Mouse (Mus musculus) forebrain, embryonic 11.5 days (tissue): ENCODE results near the gene Gm17374. TPM values are rescaled to one million over a fixed set of nuclear protein-coding genes. Genes with fewer than 3 reads are reported as not detected.
"Not testable (repeated sequence)": the region's sequence is repeated elsewhere in the genome, so short reads cannot be mapped to it uniquely, and the experiment has no call there.

ENCODE experiments used
- ATAC-seq: fragments of 200-750 bp; cut with Nextera tagmentation; replicated peaks from 2 replicates; pipeline ENCODE4 v1.8.0; 2017; ENCODE audit warnings: moderate TSS enrichment; ENCODE audit not compliant: low FRiP score
- DNase-seq: peaks from one replicate; pipeline ENCODE4 v3.0.0-alpha.2; 2017; ENCODE audit warnings: low spot score
- H3K27ac ChIP-seq: fragments of 300-500 bp; sonication (generic); 2 replicates; pipeline ENCODE4 v1.5.1; 2014; ENCODE audit warnings: low read depth, low read length
- H3K27me3 ChIP-seq: fragments of 300-500 bp; sonication (generic); 2 replicates; pipeline ENCODE4 v1.6.1; 2014; ENCODE audit warnings: mild to moderate bottlenecking, low read length, mixed read lengths; ENCODE audit not compliant: control insufficient read depth, insufficient read depth
- H3K36me3 ChIP-seq: fragments of 300-500 bp; sonication (generic); 2 replicates; pipeline ENCODE4 v1.6.1; 2014; ENCODE audit warnings: mild to moderate bottlenecking, low read length, moderate library complexity, mixed read lengths; ENCODE audit not compliant: control insufficient read depth, insufficient read depth
- H3K4me1 ChIP-seq: fragments of 300-500 bp; sonication (generic); replicated peaks from 2 replicates; pipeline ENCODE4 v1.6.1; 2014; ENCODE audit warnings: low read length, mixed read lengths; ENCODE audit not compliant: control insufficient read depth, insufficient read depth
- H3K4me2 ChIP-seq: fragments of 300-500 bp; sonication (generic); 2 replicates; pipeline ENCODE4 v1.6.1; 2014; ENCODE audit warnings: low read depth, mild to moderate bottlenecking, low read length, moderate library complexity, mixed read lengths; ENCODE audit not compliant: severe bottlenecking
- H3K4me3 ChIP-seq: fragments of 300-500 bp; sonication (generic); 2 replicates; pipeline ENCODE4 v1.5.1; 2014; ENCODE audit warnings: low read depth, low read length
- H3K9ac ChIP-seq: fragments of 300-500 bp; sonication (generic); 2 replicates; pipeline ENCODE4 v1.6.1; 2014; ENCODE audit warnings: low read length
- H3K9me3 ChIP-seq: fragments of 300-500 bp; sonication (generic); 2 replicates; pipeline ENCODE4 v1.6.1; 2016; ENCODE audit warnings: low read length, mixed read lengths; ENCODE audit not compliant: control insufficient read depth
- WGBS: fragments of 180-500 bp; shearing (Covaris S2); extraction: QIAGEN DNeasy Blood & Tissue Kit; methylation state at CpG from one replicate; pipeline ENCODE4 v1.1.7; 2014; 5-methylcytosine and 5-hydroxymethylcytosine counted together
- polyA plus RNA-seq: library from polyadenylated mRNA; unstranded; fragments of >200 nt; fragmentation: Nextera tagmentation; extraction: Ambion mirVana; gene quantifications from 2 replicates; pipeline ENCODE4 v1.2.1, GENCODE M21; 2014

Gm17374 gene
- not detected in 2 replicates for polyA plus RNA-seq

DNA sequence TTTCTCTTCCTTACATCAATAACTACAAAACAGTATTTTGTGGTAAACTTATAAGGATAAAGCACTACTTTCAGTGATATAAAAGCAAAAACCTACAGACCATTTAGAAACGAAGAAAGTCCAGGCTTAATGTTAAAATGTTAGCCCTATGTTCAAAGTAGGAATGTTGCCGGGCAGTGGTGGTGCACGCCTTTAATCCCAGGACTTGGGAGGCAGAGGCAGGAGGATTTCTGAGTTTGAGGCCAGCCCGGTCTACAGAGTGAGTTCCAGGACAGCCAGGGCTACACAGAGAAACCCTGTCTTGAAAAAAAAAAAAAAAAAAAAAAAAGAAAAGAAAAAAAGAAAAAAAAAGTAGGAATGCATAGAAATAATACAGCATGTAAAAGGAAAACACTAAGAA lies at the start of gene Gm17374:
Gene Gm17374 (plus strand): TSS at position 301 of the 400 bp plus-strand sequence.
- not testable (repeated sequence) for H3K36me3 ChIP-seq, H3K27ac ChIP-seq, DNase-seq, H3K4me3 ChIP-seq, H3K27me3 ChIP-seq, H3K9ac ChIP-seq, ATAC-seq, H3K4me1 ChIP-seq, H3K9me3 ChIP-seq, H3K4me2 ChIP-seq
- 90% methylated on average over 4 of the region's 4 CpGs for WGBS

DNA sequence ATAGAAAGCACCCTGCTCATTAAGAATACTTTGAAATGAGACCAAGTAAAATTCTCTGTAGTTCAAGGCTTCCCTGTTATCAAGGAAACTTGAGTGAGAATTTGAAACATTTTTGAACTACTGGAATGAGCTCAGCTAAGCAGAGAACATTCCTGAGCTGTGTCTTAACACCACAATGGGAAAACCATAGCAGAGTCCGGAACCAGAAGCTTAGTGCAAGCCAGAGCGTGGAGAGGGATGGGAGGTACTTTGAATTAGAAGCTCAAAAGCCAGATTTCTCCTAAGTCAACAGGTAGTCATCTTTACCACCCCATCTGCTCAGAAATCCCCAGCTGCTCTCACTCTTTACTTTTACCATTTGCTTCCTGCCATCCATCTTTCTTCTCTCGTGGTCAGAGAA lies 46.9 kb upstream of the Gm17374 start:
- Histone ChIP-seq H3K9ac (no peak overlapping the region), H3K4me2 (no peak overlapping the region), H3K27ac (no peak overlapping the region), H3K9me3 (no peaks in the 10 kb centered on the region), H3K36me3 (no peaks in the 10 kb centered on the region), H3K4me1 (no peaks in the 10 kb centered on the region), H3K27me3 (no peaks in the 10 kb centered on the region), H3K4me3 (no peak overlapping the region)
- WGBS: 82% methylated on average over 3 of the region's 3 CpGs
- ATAC-seq: no peak
- DNase-seq: no peak

DNA sequence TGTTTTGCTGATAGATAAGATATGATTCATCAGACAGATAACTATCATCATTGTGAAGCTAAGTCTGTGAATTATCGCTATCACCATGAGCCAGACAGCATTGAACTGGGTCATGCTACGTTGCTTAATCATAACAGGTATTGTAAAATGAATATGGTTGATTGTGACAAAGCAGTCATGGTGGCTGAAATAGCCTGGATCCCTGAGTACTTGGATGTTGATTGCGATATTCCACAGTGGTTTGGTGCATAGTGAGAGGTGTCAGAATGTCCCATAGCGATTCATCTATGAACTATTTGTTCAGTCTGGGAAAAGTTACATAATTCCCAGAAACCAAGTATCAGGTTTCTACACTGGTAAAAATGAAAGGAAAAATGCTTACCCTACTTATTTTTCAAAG lies 44.2 kb upstream of the Gm17374 start:
- no peak for ATAC-seq
- Histone ChIP-seq H3K27me3 (no peaks in the 10 kb centered on the region), H3K36me3 (no peaks in the 10 kb centered on the region), H3K4me1 (no peaks in the 10 kb centered on the region), H3K4me3 (no peak overlapping the region), H3K9me3 (no peaks in the 10 kb centered on the region), H3K27ac (no peak overlapping the region), H3K4me2 (no peak overlapping the region), H3K9ac (no peak overlapping the region)
- WGBS: 93% methylated on average over 4 of the region's 4 CpGs
- DNase-seq: no peak

DNA sequence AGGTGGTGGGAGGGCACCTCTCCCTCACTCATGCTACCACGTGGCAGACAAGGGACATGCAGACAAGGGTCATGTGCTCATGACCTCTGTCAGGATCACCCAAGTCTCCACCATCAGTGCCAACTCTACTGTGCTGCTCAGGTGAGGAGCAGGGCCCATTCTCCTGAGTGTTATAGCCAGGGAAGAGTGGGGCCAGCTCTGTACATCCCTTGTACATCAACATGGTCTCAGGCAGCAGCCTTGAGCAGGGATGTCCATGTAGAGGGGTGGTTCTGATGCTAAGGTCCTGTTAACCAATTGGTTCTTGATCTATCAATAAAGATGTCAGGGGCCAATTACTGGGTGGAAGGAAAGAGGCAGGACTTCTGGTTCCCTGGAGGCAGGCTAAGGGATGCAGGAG lies 42.9 kb upstream of the Gm17374 start:
- H3K9me3 ChIP-seq: no peaks in the 10 kb centered on the region
- WGBS: 29% methylated on average over 1 of the region's 1 CpGs
- H3K4me1 ChIP-seq: no peaks in the 10 kb centered on the region
- no peak overlapping the region for H3K27ac ChIP-seq
- no peak for ATAC-seq
- H3K27me3 ChIP-seq: no peaks in the 10 kb centered on the region
- H3K36me3 ChIP-seq: no peaks in the 10 kb centered on the region
- DNase-seq: no peak
- H3K4me3 ChIP-seq: no peak overlapping the region
- H3K9ac ChIP-seq: no peak overlapping the region
- H3K4me2 ChIP-seq: no peak overlapping the region

DNA sequence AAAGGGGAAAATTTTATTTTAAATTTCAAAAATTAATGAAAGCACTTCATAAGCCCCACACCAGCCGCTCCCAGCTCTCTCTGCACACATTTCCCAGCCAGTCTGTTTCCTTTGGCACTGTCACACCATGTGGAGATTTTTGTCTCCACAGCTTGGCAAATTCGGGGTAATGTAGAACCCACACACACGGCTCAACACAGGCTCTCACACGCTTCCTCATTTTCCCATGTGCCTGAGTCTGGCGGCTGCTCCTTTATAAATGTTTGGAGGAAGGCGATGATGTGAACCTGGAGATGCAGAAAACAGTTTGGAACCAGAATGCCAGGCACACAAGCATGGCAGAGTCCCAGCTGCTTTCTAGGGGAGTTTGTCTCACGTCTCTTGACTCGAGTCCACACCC lies 38.0 kb upstream of the Gm17374 start:
- 92% methylated on average over 8 of the region's 8 CpGs for WGBS
- H3K27me3 ChIP-seq: no peaks in the 10 kb centered on the region
- no peak for DNase-seq
- H3K4me3 ChIP-seq: no peak overlapping the region
- no peak for ATAC-seq
- H3K4me2 ChIP-seq: no peak overlapping the region
- no peaks in the 10 kb centered on the region for H3K36me3 ChIP-seq
- H3K9me3 ChIP-seq: no peaks in the 10 kb centered on the region
- H3K9ac ChIP-seq: no peak overlapping the region
- no peak overlapping the region for H3K27ac ChIP-seq
- no peaks in the 10 kb centered on the region for H3K4me1 ChIP-seq

DNA sequence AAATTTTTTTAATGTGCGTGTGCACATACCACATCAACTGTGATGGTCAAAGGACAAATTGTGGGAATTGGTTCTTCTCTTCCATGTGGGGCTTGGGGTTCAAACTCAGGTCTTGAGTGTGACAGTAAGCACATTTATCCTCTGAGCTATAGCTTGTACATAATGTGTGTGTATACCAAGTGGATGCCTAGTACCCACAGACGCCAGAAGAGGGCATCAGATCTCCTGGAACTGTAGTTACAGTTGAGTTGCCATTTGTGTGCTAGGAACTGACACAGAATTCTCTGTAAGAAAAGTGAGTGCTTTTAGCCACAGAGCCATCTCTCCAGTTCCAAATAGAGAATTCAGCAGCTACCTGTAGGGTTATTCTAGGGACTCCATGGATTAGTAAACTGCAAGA lies 26.3 kb upstream of the Gm17374 start:
- no peak for ATAC-seq
- Histone ChIP-seq H3K4me2 (no peak overlapping the region), H3K9ac (no peak overlapping the region), H3K27ac (no peak overlapping the region), H3K27me3 (no peaks in the 10 kb centered on the region), H3K36me3 (no peaks in the 10 kb centered on the region; the same call in none of the 2 replicates), H3K9me3 (no peaks in the 10 kb centered on the region), H3K4me1 (no peaks in the 10 kb centered on the region), H3K4me3 (no peak overlapping the region)
- no peak for DNase-seq
- 85% methylated on average over 2 of the region's 2 CpGs for WGBS

DNA sequence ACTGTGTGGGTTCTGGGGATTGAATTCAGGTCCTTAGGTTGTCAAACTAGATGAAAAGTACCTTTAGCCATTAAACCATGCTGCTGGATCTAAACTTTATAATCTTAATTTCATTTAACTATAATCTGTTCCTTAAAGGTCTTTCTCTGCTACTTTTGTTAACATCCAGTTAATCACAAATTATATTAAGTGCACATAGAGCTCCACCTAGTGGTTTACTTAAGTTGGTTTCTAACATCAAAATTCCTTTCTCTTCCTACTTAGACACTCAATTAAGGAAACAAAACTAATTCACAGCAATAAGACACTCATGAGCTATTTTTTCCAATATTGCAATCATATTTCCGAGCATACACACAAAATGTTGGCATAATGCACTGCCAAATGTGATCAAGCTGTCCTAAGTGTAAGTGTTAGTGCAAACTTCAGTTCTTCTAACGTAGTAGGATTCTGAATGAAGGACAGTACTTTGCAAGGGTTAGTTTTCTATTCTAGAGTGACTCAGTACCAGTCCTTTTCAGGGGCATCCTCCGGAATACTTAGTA lies 7.4 kb downstream of the Gm17374 start:
- DNase-seq: no peak
- H3K9ac ChIP-seq: no peak overlapping the region
- H3K9me3 ChIP-seq: no peaks in the 10 kb centered on the region
- WGBS: 83% methylated on average over 3 of the region's 3 CpGs
- H3K27ac ChIP-seq: no peak overlapping the region
- H3K4me1 ChIP-seq: no peaks in the 10 kb centered on the region
- no peaks in the 10 kb centered on the region for H3K27me3 ChIP-seq
- no peak overlapping the region for H3K4me2 ChIP-seq
- peaks cover 4% of the 10 kb centered on the region; the same call in 1 of the 2 replicates for H3K36me3 ChIP-seq
- H3K4me3 ChIP-seq: no peak overlapping the region
- no peak for ATAC-seq

DNA sequence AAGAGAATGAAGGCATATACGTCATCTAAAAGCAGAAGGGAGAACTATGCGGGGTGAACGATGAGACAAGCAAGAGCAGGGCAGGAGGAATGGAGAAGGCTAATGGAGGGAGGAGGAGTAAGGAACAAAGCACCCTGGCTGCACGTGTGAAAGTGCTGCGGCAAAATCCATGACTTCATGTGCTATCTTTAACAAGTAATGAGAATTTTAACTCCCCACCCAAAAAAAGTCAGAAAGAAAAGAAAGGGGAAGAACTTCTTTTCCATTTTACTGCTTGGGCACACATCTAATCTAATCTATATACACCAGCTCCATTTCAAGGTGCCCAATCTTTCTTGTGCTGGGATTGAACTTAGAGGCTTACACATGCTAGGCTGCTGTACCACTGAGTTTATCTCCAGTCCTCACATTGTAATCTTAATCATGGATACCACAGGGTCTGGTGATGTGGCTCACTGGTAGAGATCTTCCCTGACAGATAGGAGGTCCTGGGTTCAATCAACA lies 11.6 kb downstream of the Gm17374 start:
- no peak overlapping the region for H3K9ac ChIP-seq
- H3K4me3 ChIP-seq: no peak overlapping the region
- H3K4me2 ChIP-seq: no peak overlapping the region
- H3K36me3 ChIP-seq: no peaks in the 10 kb centered on the region
- H3K27ac ChIP-seq: no peak overlapping the region
- H3K9me3 ChIP-seq: no peaks in the 10 kb centered on the region
- H3K4me1 ChIP-seq: no peaks in the 10 kb centered on the region
- no peak for ATAC-seq
- no peak for DNase-seq
- H3K27me3 ChIP-seq: no peaks in the 10 kb centered on the region
- 93% methylated on average over 5 of the region's 5 CpGs for WGBS

DNA sequence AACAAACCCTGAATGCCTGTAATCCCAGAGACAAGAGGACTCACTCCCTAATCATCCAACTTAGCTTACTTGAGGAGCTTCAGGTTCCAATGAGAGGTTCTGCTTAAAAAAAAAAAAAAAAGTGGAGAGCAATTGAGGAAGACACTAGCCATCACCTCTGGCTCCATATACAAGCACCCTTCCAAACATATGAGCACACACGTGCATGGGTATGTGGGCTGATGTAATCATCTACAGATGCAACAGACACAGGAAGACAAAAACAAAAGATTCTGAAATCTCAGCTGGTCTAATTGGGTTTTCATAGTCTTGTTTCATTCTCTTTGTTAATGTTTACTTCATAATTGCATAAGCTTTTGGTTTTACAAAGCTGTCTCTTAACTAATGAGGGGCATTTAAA lies 17.2 kb downstream of the Gm17374 start:
- Histone ChIP-seq H3K27ac (no peak overlapping the region), H3K9ac (no peak overlapping the region), H3K9me3 (no peaks in the 10 kb centered on the region), H3K4me1 (peaks cover 3% of the 10 kb centered on the region; the same call in 1 of the 2 replicates), H3K4me2 (no peak overlapping the region), H3K4me3 (no peak overlapping the region), H3K36me3 (no peaks in the 10 kb centered on the region), H3K27me3 (no peaks in the 10 kb centered on the region)
- 88% methylated on average over 1 of the region's 1 CpGs for WGBS
- ATAC-seq: no peak
- no peak for DNase-seq
